7 mouse cellular contexts compared by ENCODE assay signal in the genomic region with DNA sequence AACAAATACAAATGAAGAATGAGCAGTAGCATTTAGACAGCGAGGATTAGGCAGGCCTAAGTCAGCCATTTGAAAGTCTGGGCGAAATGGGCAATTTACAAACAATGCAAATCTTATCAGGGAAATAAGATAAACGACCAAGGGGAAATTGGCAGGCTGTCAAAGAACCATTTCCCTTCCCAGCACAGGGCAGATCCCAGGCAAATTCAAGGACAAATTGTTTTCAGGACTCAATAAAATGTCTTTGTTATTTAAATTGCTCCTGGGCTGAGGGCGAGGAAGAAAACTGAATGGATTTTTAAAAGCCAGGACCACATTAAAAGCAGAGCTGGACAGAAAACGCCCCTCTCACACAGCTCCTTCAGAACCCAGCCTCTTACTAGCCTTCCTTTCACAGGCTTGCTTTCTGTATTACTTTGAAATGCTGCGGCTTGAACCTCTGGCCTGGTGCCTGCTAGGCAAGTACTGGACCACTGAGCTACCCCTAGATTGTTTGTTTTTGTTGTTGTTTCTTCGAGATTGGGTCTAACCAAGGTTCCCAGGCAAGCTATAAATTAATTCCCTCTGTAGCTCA.
DNase-seq lines count a peak whose midpoint lies in the region; ATAC-seq and TF ChIP-seq lines count a peak whose summit lies in the region.

No protein-coding gene starts in this region.

- H3K4me2 ChIP-seq in midbrain, postnatal 0 days (ENCODE audit: low read depth, low read length, poor library complexity, severe bottlenecking) = no peak overlapping the region
- no peak overlapping the region for H3K4me2 ChIP-seq in forebrain, embryonic 15.5 days (replicated peaks)
- H3K4me2 ChIP-seq in hindbrain, postnatal 0 days (ENCODE audit: low read depth, low read length) = no peak overlapping the region
- H3K4me2 ChIP-seq in stomach, embryonic 16.5 days (ENCODE audit: low read depth, low read length) = no peak overlapping the region

- H3K9me3 ChIP-seq in midbrain, embryonic 10.5 days (replicated peaks) = no peaks in the 10 kb centered on the region
- no peaks in the 10 kb centered on the region for H3K9me3 ChIP-seq in midbrain, postnatal 0 days (ENCODE audit: low read length)
- H3K9me3 ChIP-seq in forebrain, embryonic 15.5 days = no peaks in the 10 kb centered on the region
- H3K9me3 ChIP-seq in hindbrain, postnatal 0 days (ENCODE audit: low read length) = no peaks in the 10 kb centered on the region
- no peaks in the 10 kb centered on the region for H3K9me3 ChIP-seq in stomach, embryonic 16.5 days (replicated peaks; ENCODE audit: control insufficient read depth, low read length)

- TF ChIP-seq CTCF in midbrain, postnatal 0 days (IDR thresholded peaks at IDR 0.05) = no peak
- TF ChIP-seq CTCF in hindbrain, postnatal 0 days (IDR thresholded peaks at IDR 0.05; ENCODE audit: low read depth) = no peak

- no peak for DNase-seq in midbrain, embryonic 10.5 days (ENCODE audit: low spot score)
- no peak for DNase-seq in midbrain, postnatal 0 days (ENCODE audit: low spot score)
- DNase-seq in hindbrain, postnatal 0 days (ENCODE audit: low spot score) = peak; percentile 24
- no peak for DNase-seq in urinary bladder, postnatal 4 days (ENCODE audit: low spot score in 2 of 2)
- no peak for DNase-seq in cerebellum, postnatal 36 days

- H3K4me1 ChIP-seq in midbrain, embryonic 10.5 days = peaks cover 19% of the 10 kb centered on the region
- H3K4me1 ChIP-seq in midbrain, postnatal 0 days (ENCODE audit: insufficient read depth, low read length) = no peaks in the 10 kb centered on the region
- peaks cover 13% of the 10 kb centered on the region for H3K4me1 ChIP-seq in forebrain, embryonic 15.5 days
- no peaks in the 10 kb centered on the region for H3K4me1 ChIP-seq in hindbrain, postnatal 0 days (ENCODE audit: insufficient read depth, low read length)
- no peaks in the 10 kb centered on the region for H3K4me1 ChIP-seq in stomach, embryonic 16.5 days (ENCODE audit: control insufficient read depth, insufficient read depth, low read length)

- H3K27ac ChIP-seq in midbrain, embryonic 10.5 days (replicated peaks) = peak overlapping the region; percentile 61
- H3K27ac ChIP-seq in midbrain, postnatal 0 days (ENCODE audit: low read depth, low read length) = no peak overlapping the region
- 0 out of 2 replicates have a peak overlapping the region, but pooled peaks have one; percentile 8 for H3K27ac ChIP-seq in forebrain, embryonic 15.5 days (replicated peaks)
- no peak overlapping the region for H3K27ac ChIP-seq in hindbrain, postnatal 0 days
- peak overlapping the region; percentile 60 for H3K27ac ChIP-seq in stomach, embryonic 16.5 days (ENCODE audit: low read length)

- H3K36me3 ChIP-seq in midbrain, embryonic 10.5 days = no peaks in the 10 kb centered on the region
- H3K36me3 ChIP-seq in midbrain, postnatal 0 days (ENCODE audit: insufficient read depth, low read length) = no peaks in the 10 kb centered on the region
- no peaks in the 10 kb centered on the region for H3K36me3 ChIP-seq in forebrain, embryonic 15.5 days
- no peaks in the 10 kb centered on the region for H3K36me3 ChIP-seq in hindbrain, postnatal 0 days (ENCODE audit: insufficient read depth, low read length)
- H3K36me3 ChIP-seq in stomach, embryonic 16.5 days (ENCODE audit: control insufficient read depth, insufficient read depth, low read length) = no peaks in the 10 kb centered on the region

- no peak overlapping the region for H3K4me3 ChIP-seq in midbrain, embryonic 10.5 days
- no peak overlapping the region for H3K4me3 ChIP-seq in midbrain, postnatal 0 days (ENCODE audit: low read depth, low read length)
- no peak overlapping the region for H3K4me3 ChIP-seq in forebrain, embryonic 15.5 days
- H3K4me3 ChIP-seq in hindbrain, postnatal 0 days (ENCODE audit: low read length) = no peak overlapping the region
- no peak overlapping the region for H3K4me3 ChIP-seq in stomach, embryonic 16.5 days (replicated peaks; ENCODE audit: low read length)

- ATAC-seq in midbrain, postnatal 0 days (ENCODE audit: low FRiP score) = no peak
- ATAC-seq in forebrain, embryonic 15.5 days (replicated peaks) = peak; percentile 73; the same call in 1 of the 2 replicates
- no peak for ATAC-seq in hindbrain, postnatal 0 days
- no peak for ATAC-seq in stomach, embryonic 16.5 days (ENCODE audit: insufficient read depth, low FRiP score)

- H3K27me3 ChIP-seq in midbrain, embryonic 10.5 days (ENCODE audit: low read depth, poor library complexity, severe bottlenecking) = 0 out of 2 replicates have a peak, but pooled peaks cover 2% of the 10 kb centered on the region
- H3K27me3 ChIP-seq in midbrain, postnatal 0 days (ENCODE audit: insufficient read depth, low read length) = no peaks in the 10 kb centered on the region
- no peaks in the 10 kb centered on the region for H3K27me3 ChIP-seq in forebrain, embryonic 15.5 days
- no peaks in the 10 kb centered on the region; the same call in 1 of the 2 replicates for H3K27me3 ChIP-seq in hindbrain, postnatal 0 days (ENCODE audit: insufficient read depth, low read length)
- H3K27me3 ChIP-seq in stomach, embryonic 16.5 days (ENCODE audit: control insufficient read depth, insufficient read depth, low read length) = no peaks in the 10 kb centered on the region

- H3K9ac ChIP-seq in midbrain, postnatal 0 days (replicated peaks; ENCODE audit: low read length, poor library complexity, severe bottlenecking) = no peak overlapping the region
- H3K9ac ChIP-seq in forebrain, embryonic 15.5 days (replicated peaks) = no peak overlapping the region
- no peak overlapping the region for H3K9ac ChIP-seq in hindbrain, postnatal 0 days (replicated peaks; ENCODE audit: low read length)
- H3K9ac ChIP-seq in stomach, embryonic 16.5 days (ENCODE audit: low read length) = no peak overlapping the region

- WGBS in midbrain, embryonic 10.5 days = 38% methylated on average over 7 of the region's 7 CpGs
- WGBS in midbrain, postnatal 0 days = 27% methylated on average over 7 of the region's 7 CpGs
- 8% methylated on average over 7 of the region's 7 CpGs for WGBS in forebrain, embryonic 15.5 days
- 28% methylated on average over 7 of the region's 7 CpGs for WGBS in hindbrain, postnatal 0 days
- 18% methylated on average over 7 of the region's 7 CpGs for WGBS in stomach, embryonic 16.5 days

Comparison
In these comparisons a context has a peak if more than half of its experiments do, and no peak if none do; other contexts are left out.
1. H3K27ac ChIP-seq: peak in midbrain, embryonic 10.5 days (single experiment), forebrain, embryonic 15.5 days (single experiment) and stomach, embryonic 16.5 days (single experiment); none in midbrain, postnatal 0 days (single experiment) and hindbrain, postnatal 0 days (single experiment).